Mouse (Mus musculus): ENCODE data around the gene Cfap161.

The Cfap161 gene

DNA sequence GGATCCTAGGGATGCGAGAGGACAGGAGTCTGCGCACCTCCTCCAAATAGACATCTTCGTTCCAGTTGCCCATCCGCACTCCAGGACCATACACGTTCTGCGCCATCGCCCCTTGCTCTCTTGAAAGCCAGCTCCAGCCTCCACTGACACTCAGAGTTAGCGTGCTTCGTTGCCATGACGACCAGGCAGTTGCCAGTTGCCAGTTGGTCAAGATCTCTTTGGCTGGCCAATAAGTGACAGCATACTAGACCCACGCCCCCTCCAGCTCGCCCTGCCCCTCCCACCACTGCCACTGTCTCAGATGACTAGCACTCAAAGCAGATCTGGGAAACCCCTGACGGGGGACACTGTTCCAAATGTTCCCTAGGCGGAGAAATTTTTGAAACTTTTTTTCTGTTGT, at the start of gene Cfap161:
TSS of gene Cfap161 (minus strand) at position 176 of the 400 bp plus-strand sequence.
- DNase-seq = no peak

DNA sequence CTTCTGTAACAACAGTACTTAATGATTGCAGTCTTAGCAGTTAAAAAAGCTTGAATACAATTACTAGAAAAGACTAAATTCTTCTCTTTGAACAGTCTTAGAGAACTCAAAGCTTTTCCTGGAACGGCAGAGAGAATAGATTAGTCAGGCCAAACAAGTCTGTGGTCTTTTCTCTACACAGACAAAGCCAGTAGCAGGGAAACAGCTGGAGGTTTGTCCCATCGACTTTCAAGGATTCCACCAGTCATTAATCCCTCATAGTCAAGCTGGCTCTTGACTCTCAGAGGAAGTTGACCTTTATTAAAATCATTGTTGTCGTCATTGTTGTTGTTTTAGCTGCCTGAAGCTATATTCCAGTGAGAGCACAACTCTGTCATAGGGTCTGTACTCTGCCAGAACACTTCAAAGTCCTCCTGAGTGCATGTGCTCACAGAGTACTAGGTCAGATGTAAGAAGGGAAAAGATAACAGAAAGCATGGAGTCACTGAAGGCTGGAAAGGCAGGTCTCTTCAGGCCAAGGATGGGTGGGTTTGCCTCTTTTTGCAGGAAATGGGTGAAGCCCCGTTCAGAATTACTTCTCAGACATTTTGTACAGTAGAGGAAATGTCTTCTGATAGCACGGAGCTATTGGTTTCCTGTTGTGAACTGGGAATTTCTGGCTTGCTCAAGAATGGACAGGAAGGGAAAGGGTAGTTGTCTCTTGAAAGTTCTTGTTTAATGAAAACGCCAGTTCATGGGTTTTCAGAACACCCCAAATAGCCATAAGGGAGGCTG, 48.0 kb upstream of the Cfap161 start:
- no peak for DNase-seq

DNA sequence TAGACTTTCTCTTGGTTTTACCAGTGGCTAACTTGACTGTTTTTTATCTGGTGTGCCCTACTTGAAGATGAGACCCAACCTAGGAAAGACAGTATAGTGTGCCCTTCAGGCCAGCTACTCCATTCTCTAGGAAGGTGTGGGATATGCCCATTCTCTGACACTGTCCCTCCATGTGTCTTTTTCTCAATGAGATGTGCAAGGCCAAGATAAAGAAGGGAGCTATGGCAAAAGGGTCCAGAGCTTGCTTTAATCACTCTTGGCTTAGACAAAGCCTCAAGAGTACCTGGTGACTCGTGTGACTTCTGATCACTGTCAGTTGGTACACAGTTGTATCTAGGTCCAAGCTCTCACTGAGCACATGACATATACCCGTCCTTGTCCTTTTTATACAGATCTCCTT, 45.4 kb upstream of the Cfap161 start:
- no peak for DNase-seq

DNA sequence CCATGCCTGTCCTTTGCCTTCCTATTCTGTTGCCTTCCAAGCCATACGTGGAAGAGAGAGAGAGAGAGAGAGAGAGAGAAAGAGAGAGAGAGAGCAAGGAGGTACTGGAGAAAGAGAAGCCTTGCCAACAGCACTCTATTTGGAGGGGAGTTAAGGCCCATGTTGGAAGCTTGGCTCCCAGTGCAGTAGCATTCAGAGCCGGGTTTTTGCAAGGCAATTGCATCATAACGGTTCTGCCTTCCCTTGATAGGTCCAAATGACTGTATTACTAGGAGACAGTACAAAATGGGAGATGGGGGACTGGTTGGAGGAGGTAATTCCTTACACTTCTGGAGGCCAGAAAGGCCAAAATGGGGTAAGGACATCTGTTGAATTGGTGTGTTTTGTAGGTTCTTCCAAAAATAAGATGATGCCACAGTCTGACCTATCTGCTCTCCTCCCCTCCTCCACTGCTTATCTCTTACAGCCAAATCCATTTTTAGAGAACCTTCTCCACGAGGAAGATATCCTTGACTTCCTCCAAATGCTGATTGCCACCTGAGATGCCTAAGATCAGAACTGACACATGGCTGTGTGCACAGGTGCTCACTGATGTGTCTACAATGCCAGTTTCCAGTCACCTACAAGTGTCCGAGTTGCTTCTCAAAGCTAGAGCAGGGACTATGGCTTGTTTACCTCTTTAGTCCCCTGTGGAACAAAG, 44.0 kb upstream of the Cfap161 start:
- no peak for DNase-seq

DNA sequence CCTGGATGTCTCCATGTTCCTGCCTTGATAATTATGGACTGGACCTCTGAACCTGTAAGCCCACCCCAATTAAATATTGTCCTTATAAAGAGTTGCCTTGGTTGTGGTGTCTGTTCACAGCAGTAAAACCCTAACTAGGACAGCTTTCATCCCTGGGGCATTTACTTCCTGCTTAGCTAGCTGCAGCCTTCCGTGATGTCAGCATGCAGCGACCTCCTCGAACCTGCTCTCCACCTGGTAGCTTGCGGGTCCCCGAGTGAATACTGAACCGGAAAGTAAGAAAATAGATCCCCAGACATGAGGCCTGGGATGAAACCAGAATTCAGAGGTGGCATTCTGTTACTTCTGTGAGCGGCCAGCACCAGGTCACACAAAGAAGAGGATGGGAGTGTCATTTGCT, 34.7 kb upstream of the Cfap161 start:
- no peak for DNase-seq

DNA sequence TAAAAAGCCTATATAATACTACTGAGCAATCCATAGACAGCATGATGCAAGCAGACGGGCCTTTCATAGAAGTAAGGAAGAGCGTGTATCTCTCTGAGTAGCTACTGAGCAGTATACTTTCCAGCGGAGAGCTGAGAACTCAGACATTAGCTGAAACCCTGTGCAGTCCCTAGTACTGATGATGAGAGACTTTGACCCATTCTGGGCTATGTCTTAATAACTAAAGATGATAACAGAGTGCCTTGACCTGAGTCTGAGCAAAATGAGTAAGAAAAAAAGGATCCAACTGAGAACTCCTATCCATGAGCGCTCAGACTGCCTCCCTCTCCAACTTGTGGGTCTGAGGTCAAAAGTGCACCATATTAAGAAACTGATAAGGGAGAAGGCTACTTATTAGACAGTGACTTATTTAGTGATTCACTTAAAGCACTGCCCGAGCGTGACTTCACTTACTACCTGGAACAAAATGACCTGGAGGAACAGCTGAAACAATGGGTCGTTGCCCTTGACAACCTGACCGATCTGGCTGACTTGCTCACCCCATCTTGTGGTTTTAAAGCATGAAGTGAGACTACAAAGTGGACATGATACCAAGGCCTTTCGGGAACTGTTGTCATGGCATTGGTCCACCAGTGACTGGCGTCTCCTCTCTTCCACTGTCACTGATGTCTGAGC, 32.9 kb upstream of the Cfap161 start:
- no peak for DNase-seq

DNA sequence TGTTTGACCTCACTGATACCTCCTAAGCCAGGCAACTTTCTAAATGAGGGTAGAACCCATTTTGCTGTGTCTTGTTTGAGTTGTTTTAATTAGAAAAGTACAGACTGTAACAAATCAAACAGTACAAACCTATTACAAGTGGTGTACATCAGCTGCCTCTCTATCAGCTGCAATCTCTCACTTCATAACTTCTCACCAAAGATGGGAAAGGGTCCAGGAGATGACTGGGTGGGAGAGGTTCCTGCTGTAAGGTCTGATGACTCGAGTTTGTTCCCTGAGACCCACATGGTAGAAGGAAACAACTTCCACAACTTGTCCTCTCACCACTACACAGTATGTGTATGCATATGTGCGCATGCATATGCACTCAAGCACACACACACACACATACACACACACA, 32.1 kb upstream of the Cfap161 start:
- no peak for DNase-seq

DNA sequence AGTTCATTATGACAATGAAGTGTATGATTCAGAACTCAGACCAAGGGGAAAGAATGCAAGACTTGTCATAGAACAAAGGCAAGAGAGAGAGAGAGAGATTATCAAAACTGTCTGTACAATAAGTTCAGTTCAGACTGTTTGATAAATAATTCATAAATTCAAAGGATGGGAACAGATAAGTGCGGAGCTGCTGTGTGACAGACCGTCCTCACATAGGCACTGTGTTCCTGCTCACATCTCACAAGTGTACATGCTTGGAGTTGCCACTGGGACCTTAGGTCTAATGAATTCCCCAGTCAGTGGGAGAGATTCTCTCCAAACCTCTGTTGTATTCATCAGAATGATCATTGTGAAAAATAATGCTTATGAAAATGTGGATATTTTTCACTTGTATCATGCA, 27.3 kb upstream of the Cfap161 start:
- DNase-seq = no peak

DNA sequence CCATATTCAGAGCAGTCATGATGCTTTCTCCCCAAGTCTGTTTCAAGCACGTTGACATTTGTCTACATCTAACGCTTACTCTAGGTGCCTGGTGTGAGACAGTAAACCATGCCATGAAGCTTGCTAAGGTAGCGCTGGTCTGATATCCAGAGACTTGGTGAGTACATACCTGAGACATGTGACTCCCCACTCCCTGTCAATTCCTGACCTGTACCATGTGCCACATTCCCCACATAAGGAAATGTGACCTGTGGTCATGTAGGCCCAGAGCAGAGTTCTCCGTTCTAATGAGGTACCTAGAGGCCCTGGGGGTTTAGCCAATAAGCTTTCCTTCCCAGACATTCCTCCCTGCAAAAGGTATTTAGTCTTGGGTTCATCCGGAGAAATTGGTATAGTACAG, 22.2 kb upstream of the Cfap161 start:
- DNase-seq = no peak

DNA sequence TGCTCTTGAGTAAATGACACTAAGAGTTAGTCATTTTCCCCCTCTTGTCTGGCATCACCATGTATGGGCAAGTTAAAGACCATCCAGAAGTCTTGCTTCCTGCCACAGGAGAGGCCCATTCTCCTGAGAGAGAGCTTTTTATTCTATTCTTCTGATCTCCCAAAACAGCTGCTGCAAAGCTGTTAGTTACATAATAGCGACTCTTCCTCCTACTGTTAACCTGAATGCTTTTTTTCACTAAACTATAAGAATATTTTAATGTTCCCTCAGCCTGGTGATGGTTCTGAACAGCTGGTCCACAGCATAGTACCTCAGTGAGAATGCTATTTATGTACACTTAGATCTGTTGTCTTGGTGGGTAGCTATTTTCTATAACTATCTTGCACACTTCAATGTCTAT, 21.0 kb upstream of the Cfap161 start:
- DNase-seq = no peak

DNA sequence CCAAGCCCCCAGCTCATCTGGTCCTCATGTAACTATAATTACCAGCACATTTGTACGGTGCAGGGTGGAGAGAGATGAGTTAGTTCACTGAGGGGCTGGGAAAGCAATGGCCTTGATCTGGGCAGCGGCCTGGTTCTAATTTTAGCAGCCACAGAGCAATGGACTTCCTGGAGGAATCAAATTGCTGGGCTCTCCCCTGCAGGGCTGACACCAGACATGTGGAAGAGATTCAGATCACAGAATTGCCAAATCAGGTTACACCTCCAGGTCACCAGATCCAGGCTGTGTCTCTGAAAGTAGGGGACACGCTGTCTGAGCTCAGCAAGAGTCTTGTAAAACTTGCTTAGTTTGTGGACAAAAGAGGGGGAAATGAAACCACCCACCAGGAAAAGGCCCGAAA, 19.3 kb upstream of the Cfap161 start:
- no peak for DNase-seq

DNA sequence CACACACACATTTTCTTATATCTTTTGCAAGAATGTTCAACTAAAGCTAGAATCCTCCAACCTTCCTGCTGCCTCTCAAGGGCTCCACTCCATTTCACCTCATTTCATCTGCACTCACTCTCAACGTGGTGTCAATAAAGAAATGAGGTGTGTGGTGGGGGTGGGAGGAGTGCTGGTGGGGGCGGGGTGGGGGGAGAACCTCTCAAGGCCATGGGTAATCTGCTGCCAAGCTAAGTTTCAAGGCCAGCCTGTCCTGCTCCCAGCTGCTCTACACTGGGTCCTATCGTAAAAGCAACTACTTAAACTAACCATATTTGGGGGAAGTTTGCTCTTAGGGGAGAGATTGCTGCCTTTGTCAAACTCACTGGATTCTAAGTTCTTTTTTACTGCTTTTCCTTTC, 18.8 kb upstream of the Cfap161 start:
- DNase-seq = no peak

DNA sequence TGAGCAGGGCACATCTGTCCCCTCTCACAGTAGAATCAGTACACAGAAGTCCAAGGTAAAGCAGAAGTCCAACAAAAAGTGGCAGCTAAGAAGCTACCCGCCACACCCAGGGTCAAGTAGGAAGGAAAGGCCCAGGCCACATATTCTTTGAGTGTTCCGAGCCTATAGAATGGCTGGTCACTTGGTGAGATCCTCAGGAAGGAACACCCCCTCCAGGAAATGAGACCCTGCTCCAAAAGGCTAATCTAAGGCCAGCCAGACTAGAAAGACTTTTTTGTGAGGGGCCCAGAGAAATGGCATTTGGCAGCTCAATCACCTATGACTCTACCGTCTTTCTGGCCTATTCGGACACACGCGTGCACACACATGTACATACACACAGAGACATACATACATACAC, 18.3 kb upstream of the Cfap161 start:
- no peak for DNase-seq

DNA sequence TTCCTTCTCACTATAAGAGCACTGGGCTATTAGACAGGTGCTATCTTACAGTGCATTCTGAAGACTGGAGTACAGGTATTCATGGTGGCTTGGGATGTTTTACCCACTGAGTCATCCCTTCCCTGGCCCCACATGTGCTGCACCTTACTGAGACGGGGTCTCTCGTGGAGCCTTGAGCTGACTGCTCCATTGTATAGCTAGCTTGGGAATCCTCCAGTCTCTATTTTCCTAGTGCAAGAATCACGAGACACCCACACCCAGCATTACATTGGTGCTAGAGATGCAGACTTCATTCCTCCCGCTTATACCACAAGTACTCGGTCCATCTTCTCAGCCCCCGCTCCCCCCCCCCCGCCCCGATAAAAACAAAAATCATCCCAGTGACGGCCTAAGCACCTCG, 17.9 kb upstream of the Cfap161 start:
- DNase-seq = no peak

DNA sequence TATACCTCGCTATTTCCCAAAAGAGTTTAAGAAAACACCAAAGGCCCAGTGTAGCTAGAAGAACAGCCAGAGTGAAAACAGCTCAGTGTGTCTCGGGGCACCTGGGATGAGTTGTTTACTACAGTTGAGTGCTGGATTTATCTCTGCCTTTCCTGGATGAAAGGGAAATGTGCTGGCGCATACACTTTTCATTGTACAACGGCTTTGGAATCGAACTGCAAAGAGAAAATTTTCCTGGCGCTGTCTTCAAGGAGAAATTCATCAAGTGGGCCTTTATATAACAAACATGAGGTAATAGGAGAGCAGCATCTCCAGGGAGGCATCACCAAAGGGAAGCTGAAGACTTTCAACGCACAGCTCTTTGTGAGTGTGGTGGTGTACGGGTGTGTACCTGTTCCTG, 17.2 kb upstream of the Cfap161 start:
- DNase-seq = no peak

DNA sequence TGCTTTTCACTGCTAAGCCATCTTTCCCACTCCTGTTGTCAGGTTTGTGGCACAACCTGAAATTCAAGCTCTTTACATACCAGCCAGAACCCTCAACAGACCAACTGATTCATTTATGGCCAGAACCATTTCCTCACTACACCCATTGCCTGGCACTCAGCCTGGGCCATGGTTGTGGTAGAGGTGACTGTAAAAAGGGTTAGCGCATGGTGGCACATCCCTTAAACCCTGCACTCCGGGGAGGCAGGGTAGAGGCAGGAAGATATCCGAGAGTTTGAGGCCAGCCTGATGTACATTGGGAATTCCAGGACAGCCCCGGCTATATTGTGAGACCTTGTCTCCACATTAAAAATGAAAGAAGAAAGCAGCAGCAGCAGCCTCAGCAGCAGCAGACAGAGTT, 16.8 kb upstream of the Cfap161 start:
- no peak for DNase-seq

DNA sequence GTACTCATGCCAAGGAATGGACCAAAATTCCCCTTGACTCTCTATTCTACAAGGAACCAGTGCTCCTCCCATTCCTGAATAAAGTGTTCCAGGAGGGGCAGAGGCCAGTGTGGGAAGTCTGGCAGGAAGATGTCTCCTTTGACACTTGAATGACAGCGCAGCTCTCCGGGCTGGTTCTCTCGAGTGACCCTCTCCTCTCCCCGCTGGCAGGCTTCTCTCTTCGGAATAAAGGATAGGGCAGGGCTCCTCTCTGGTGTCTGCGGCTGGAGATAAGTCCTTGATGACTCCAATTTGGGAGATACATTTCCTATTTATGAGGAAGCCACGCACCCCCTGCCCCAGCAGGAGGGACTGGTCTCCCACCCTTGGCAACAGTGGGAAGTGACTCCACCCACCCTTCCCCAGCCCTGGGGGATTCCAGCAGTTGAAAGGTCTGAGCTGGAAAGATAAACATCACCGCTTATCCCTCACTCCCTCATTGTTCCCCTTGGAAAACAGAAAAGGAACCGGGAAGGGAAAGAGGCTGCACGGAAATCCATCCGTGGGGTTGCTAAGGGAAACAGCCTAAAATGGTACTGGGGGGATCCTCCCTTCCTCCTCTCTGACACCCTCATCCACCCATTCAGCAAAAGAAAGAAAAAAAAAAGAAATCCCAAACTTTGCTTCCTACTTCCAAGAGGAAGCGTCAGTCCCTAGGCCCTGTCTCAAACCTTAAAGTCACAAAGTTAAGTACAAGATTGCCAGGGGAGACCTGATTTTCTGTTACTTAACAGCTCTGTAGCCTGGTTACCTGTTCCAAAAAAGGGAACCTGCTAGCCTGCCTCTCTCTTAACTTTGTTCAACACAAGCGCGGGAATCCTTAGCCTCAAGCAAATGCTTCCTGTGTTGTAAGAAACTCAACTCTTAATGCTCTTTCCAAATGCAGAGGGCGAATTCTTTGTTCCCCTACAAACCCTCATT, 15.7 kb upstream of the Cfap161 start:
- no peak for DNase-seq

DNA sequence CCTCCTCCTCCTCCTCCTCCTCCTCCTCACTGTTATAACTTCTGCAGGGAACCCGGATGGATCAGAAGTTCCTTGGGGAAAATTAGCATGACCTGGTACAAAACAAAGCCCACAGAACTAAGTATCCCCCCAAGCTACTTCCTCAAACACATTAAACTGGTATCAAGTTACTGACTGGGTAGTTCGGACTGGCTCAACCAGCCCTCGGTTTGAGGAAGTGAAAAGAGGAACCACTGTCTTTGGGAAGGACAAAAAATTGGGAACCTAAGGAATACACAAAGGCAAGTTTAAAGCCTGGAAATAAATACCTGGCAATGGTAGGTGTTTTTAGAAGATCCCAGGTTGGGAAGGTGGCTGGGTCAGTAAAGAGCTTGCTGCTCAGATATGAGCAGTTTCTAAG, 15.0 kb upstream of the Cfap161 start:
- no peak for DNase-seq

DNA sequence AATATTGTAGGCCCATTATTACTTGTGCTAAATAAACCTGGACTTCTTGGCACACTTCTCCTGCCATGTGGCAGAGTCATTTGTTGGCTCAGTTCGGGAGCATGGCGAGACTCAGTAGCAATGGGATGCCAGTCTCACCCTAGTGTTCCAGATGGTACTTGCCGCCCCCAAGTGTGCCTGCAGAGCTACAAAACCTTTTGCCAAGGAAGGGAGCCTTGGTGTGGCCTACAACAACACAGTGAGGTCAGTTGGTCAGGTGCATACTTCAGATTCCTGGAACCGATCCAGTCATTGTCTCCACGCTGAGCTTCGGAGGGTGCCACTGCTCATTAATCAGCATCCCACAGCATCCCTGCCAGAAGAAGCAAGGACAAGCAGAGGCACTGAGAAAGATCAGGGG, 14.4 kb upstream of the Cfap161 start:
- no peak for DNase-seq

DNA sequence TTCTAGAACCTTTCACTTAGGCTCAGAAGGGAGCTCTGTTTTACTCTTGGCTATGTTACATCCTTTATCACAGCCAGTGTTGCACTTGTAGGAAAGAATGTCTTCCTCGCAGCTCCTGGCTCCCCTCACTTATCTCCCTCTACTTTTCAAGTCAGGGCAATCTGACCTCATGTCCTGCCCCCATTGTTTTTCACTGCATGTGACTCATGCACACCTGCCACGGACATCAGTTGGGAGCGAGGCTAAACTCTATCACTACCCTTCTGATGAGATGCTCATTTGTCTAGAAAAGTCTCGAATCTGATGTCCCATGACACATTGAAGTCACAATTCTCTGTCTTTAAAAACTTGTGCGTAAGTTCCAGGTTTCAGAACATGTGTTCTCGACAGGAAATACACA, 12.3 kb upstream of the Cfap161 start:
- DNase-seq = no peak

DNA sequence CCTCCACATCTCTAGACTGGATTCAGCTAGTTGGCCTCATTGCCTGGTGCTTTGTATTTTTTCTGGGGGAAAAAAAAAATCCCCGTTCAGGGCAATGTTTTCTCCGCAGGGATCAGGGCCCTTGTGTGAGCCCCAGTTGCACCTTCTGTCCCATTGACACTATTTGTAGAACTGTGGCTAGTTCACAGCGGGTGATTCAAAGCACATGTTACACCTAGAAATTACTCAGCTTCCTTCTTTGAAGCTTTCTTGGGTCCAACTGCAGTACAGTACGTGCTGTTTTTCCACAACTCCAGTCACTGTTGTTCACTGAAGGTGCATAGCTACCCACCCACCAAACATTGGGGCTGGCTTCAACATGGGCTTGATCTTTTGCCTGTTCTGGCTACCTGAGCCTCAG, 9.1 kb upstream of the Cfap161 start:
- no peak for DNase-seq

DNA sequence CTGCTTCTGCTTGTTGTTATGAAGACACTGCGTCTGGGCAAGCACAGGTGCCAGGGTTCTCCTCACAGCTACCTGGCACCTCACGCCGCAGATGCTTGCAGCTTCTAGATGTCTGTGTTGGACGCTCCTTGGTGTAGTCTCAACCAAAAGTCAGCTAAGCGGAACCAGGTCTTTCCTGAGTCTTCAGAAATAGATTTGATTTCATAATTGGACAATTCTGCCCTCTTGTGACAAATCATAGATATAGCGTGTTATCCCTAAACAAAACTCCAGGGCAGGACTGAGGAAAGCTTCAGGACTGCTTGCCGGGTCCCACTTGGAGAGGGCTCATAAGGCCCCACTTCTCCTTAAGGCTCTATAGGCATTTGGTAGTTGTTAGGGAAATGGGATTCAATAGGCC, 7.8 kb upstream of the Cfap161 start:
- peak in 1 of 2 experiments; percentile 1 for DNase-seq

DNA sequence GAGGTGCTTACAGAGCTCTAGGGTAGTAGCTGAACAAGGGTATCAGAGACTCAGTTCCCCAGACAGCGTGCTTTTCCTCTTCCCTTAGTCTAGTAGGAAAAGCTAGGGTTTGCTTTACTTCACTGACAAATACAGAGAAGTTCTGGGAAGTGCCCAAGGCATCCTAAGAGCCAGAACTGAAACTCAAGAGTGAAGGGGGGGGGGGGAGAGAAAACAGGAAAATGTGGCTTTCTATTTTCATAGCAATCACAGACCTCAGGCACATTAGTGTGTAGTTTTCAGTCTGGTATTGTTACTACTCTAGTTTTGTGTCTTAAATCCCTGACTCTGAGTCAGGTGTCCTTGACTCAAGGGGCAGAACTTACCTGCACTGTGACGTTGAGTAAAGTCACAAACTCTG, 7.3 kb upstream of the Cfap161 start:
- DNase-seq = no peak
